Mouse (Mus musculus): ENCODE measurements around the gene Stat5b. TPM values are rescaled to one million over a fixed set of nuclear protein-coding genes. Genes with fewer than 3 reads are reported as not detected.
"Not testable (repeated sequence)": the region's sequence is repeated elsewhere in the genome, so short reads cannot be mapped to it uniquely, and the experiment has no call there.

Stat5b gene
- polyA plus RNA-seq, 1 experiment from 2014 or later: 11.4 TPM

DNA sequence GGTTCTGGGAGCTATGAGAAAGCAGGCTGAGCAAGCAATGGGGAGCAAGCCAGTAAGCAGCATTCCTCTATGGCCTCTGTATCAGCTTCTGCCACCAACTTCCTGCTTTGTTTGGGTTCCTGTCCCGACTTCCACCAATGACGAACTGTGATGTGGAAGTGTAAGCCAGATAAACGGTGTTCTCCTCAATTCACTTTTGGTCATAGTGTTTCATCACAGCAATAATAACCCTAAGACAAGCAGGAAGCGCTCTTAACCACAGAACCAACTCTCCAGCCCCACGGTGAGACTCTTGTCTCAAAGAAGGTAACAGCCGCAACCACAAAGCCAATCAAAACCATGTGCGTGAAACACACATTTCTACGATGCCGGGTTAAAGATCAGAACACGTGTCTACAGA lies 46.1 kb downstream of the Stat5b start:
- no peak overlapping the region for H3K9ac ChIP-seq (ENCODE audit: low read length)
- peaks cover 20% of the 10 kb centered on the region for H3K36me3 ChIP-seq (ENCODE audit: control insufficient read depth, insufficient read depth, low read length)
- ATAC-seq: no peak
- H3K4me1 ChIP-seq (ENCODE audit: control insufficient read depth, insufficient read depth, low read length): no peaks in the 10 kb centered on the region
- no peak for DNase-seq (ENCODE audit: low spot score)
- 95% methylated on average over 10 of the region's 10 CpGs for WGBS
- H3K27me3 ChIP-seq (replicated peaks; ENCODE audit: control insufficient read depth, insufficient read depth, low read length): no peaks in the 10 kb centered on the region
- no peak overlapping the region for H3K4me3 ChIP-seq (ENCODE audit: low read depth, low read length)
- no peak overlapping the region for H3K27ac ChIP-seq (ENCODE audit: low read depth, low read length)
- H3K9me3 ChIP-seq (replicated peaks; ENCODE audit: control insufficient read depth, low read length): no peaks in the 10 kb centered on the region
- no peak overlapping the region for H3K4me2 ChIP-seq (ENCODE audit: low read length)

DNA sequence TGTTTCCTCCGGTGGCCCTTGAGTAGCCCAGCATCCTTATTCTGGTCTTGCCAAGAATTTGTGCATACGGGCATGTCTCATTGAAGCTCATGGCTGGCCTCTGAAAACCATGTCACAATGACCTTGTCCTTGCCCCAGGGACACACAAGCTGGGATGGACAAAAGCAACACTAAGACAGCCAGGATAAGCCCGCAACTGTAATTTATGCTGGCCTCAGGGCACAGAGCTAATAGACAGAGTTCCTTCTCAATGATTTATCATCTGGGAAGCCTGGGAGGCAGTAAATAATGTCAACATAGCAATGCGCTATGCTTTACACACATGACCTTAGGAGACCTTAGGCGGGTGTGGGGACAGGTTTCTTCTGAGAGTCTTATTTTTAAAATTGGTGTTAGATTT lies 51.1 kb downstream of the Stat5b start:
- Histone ChIP-seq H3K27me3 (replicated peaks; ENCODE audit: control insufficient read depth, insufficient read depth, low read length) (no peaks in the 10 kb centered on the region), H3K36me3 (ENCODE audit: control insufficient read depth, insufficient read depth, low read length) (peaks cover 23% of the 10 kb centered on the region), H3K4me2 (ENCODE audit: low read length) (no peak overlapping the region), H3K4me1 (ENCODE audit: control insufficient read depth, insufficient read depth, low read length) (no peaks in the 10 kb centered on the region), H3K9ac (ENCODE audit: low read length) (no peak overlapping the region), H3K9me3 (replicated peaks; ENCODE audit: control insufficient read depth, low read length) (no peaks in the 10 kb centered on the region), H3K4me3 (ENCODE audit: low read depth, low read length) (no peak overlapping the region), H3K27ac (ENCODE audit: low read depth, low read length) (no peak overlapping the region)
- 77% methylated on average over 5 of the region's 5 CpGs for WGBS
- ATAC-seq (no peak), DNase-seq (ENCODE audit: low spot score) (no peak)

DNA sequence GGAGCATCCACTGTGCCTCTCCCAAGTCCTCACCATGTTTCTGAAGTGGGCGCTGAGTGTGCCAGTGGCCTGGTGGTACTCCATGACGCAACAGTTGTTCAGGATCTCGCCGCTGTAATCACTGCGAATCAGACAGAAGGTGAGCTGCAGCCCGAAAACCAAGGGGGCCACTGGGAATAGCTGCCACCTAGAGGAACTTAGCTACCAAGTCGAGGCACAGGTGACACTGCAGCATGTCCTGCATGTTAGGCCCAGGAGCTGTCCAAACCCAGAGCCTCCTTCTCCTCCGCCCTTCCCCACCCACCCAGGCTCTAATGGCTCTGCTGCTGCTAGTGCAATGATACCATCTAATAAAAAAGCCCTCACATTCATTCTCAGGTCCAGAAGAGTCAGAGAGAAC lies 53.9 kb downstream of the Stat5b start:
- Histone ChIP-seq H3K9ac (ENCODE audit: low read length) (no peak overlapping the region), H3K36me3 (ENCODE audit: control insufficient read depth, insufficient read depth, low read length) (peaks cover 15% of the 10 kb centered on the region; the same call in 1 of the 2 replicates), H3K27me3 (replicated peaks; ENCODE audit: control insufficient read depth, insufficient read depth, low read length) (no peaks in the 10 kb centered on the region), H3K4me1 (ENCODE audit: control insufficient read depth, insufficient read depth, low read length) (no peaks in the 10 kb centered on the region), H3K9me3 (replicated peaks; ENCODE audit: control insufficient read depth, low read length) (no peaks in the 10 kb centered on the region), H3K4me3 (ENCODE audit: low read depth, low read length) (no peak overlapping the region), H3K27ac (ENCODE audit: low read depth, low read length) (no peak overlapping the region), H3K4me2 (ENCODE audit: low read length) (no peak overlapping the region)
- ATAC-seq (no peak), DNase-seq (ENCODE audit: low spot score) (no peak)
- 55% methylated on average over 8 of the region's 8 CpGs for WGBS

DNA sequence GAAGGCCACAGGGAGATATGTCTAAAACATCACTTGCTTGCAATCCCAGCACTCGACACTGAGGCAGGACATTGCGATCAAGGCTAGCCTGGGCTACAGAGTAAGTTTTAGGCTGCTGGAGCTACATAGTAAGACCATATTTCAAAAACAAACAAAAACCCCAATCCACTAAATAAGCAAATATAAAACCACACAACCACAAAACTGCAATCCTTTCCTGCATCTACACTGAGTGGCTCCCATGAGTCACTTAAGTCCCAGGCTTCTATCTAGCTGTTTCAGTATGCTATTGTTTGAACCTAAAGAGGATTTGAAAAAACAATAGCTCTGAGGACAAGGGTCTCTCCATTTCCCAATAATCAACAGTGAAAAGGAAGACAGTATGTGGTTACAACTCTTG lies 55.1 kb downstream of the Stat5b start:
- Histone ChIP-seq H3K9ac (ENCODE audit: low read length) (no peak overlapping the region), H3K27me3 (replicated peaks; ENCODE audit: control insufficient read depth, insufficient read depth, low read length) (no peaks in the 10 kb centered on the region), H3K4me3 (ENCODE audit: low read depth, low read length) (no peak overlapping the region), H3K4me2 (ENCODE audit: low read length) (no peak overlapping the region), H3K36me3 (ENCODE audit: control insufficient read depth, insufficient read depth, low read length) (0 out of 2 replicates have a peak, but pooled peaks cover 8% of the 10 kb centered on the region), H3K9me3 (replicated peaks; ENCODE audit: control insufficient read depth, low read length) (no peaks in the 10 kb centered on the region), H3K27ac (ENCODE audit: low read depth, low read length) (no peak overlapping the region), H3K4me1 (ENCODE audit: control insufficient read depth, insufficient read depth, low read length) (no peaks in the 10 kb centered on the region)
- ATAC-seq (no peak), DNase-seq (ENCODE audit: low spot score) (no peak)
- WGBS: 96% methylated on average over 2 of the region's 2 CpGs

DNA sequence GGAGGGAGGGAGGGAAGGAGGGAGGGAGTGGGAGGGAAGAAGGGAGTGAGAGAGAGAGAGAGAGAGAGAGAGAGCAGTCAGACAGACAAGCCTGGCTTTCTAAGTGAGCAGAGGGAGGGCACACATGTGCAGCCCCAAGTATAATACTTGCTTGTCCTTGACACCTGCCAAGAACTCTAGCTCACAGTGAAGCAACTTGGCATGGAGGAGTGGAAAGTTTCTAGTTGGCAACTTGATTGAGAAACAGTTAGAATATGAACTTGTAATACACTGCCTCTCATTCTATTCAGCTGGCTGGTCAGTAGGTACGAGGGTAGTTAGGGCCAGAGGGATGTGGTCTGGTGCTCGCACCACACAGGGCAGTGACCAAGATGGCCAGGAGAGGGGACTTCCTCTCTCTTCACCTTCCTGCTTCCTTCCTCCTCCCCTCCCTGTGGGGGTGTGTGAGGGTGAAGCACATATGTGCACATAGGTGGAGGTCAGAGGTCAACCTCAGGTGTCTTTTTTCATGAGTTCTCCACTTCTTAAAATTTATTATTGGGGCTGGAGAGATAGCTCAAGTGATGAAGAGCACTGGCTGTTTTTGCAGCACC lies 59.0 kb downstream of the Stat5b start:
- Histone ChIP-seq H3K27ac (ENCODE audit: low read depth, low read length) (no peak overlapping the region), H3K4me3 (ENCODE audit: low read depth, low read length) (no peak overlapping the region), H3K9ac (ENCODE audit: low read length) (no peak overlapping the region), H3K4me2 (ENCODE audit: low read length) (no peak overlapping the region), H3K27me3 (replicated peaks; ENCODE audit: control insufficient read depth, insufficient read depth, low read length) (no peaks in the 10 kb centered on the region), H3K36me3 (ENCODE audit: control insufficient read depth, insufficient read depth, low read length) (0 out of 2 replicates have a peak, but pooled peaks cover 8% of the 10 kb centered on the region), H3K4me1 (ENCODE audit: control insufficient read depth, insufficient read depth, low read length) (no peaks in the 10 kb centered on the region), H3K9me3 (replicated peaks; ENCODE audit: control insufficient read depth, low read length) (no peaks in the 10 kb centered on the region)
- DNase-seq (ENCODE audit: low spot score) (no peak), ATAC-seq (no peak)
- WGBS: 90% methylated on average over 2 of the region's 2 CpGs

DNA sequence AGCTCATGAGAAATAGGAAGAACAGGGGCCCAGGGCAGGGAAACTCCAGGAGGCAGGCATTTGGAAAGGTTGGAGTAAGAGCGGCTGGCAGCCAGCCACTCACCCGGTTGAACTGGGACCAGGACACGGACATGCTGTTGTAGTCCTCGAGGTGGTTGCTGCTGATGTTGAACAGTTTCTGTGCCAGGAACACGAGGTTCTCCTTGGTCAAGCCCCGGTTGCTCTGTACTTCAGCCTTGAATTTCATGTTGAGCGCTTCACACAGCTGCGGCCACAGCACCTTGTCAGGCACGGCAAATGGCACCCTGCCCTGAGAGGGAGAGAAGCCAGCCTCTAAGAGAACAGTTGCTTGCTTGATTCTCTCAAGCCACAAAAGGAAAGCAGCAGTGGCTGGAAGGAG lies 59.9 kb downstream of the Stat5b start:
- DNase-seq (ENCODE audit: low spot score); H3K9me3 ChIP-seq (replicated peaks; ENCODE audit: control insufficient read depth, low read length); H3K4me2 ChIP-seq (ENCODE audit: low read length); H3K36me3 ChIP-seq (ENCODE audit: control insufficient read depth, insufficient read depth, low read length); ATAC-seq; H3K9ac ChIP-seq (ENCODE audit: low read length); H3K27ac ChIP-seq (ENCODE audit: low read depth, low read length); H3K4me1 ChIP-seq (ENCODE audit: control insufficient read depth, insufficient read depth, low read length); H3K27me3 ChIP-seq (replicated peaks; ENCODE audit: control insufficient read depth, insufficient read depth, low read length); H3K4me3 ChIP-seq (ENCODE audit: low read depth, low read length): not testable (repeated sequence)
- 91% methylated on average over 9 of the region's 9 CpGs for WGBS

DNA sequence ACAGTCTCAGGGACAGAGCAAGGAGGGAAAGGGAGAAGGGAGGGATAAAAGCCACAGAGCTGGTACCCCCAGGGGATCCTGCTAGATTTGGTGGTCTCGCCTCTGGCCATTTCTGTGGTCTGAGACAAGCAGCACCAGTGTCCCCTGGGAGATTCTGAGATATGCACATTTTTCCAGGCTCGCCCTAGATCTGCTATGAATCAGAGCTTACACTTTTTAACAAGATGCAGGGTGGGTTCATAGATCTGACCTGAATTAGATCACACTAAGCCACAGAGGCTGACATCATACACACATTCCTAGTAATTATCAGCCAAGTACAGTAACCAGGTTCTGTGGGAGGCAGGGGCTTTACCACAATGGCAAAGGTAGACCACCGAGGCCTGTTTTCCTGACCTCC lies 60.8 kb downstream of the Stat5b start:
- Histone ChIP-seq H3K9me3 (replicated peaks; ENCODE audit: control insufficient read depth, low read length) (no peaks in the 10 kb centered on the region), H3K4me1 (ENCODE audit: control insufficient read depth, insufficient read depth, low read length) (no peaks in the 10 kb centered on the region), H3K4me3 (ENCODE audit: low read depth, low read length) (no peak overlapping the region), H3K4me2 (ENCODE audit: low read length) (no peak overlapping the region), H3K27ac (ENCODE audit: low read depth, low read length) (no peak overlapping the region), H3K27me3 (replicated peaks; ENCODE audit: control insufficient read depth, insufficient read depth, low read length) (no peaks in the 10 kb centered on the region), H3K36me3 (ENCODE audit: control insufficient read depth, insufficient read depth, low read length) (0 out of 2 replicates have a peak, but pooled peaks cover 3% of the 10 kb centered on the region), H3K9ac (ENCODE audit: low read length) (no peak overlapping the region)
- no peak for DNase-seq (ENCODE audit: low spot score)
- 87% methylated on average over 3 of the region's 3 CpGs for WGBS
- ATAC-seq: no peak

DNA sequence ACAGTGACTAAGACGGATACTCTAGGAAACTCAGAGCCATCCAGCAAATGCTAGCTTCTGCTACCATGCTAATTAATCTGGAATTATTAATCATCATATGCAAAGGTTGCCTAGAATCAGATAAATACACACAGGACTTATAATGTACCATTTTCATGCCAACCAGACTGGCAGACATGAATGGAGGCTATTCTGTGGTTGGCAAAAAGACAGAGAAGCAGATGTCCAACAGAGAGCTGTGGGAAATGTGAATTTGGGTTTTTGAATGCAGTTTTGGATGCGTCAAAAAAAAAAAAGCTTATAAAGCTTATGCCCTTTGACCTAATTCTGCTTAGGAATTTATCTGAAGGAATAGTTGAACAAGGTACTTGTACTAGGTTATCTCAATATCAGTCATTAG lies 64.8 kb downstream of the Stat5b start:
- no peak for ATAC-seq
- Histone ChIP-seq H3K9ac (ENCODE audit: low read length) (no peak overlapping the region), H3K4me2 (ENCODE audit: low read length) (no peak overlapping the region), H3K9me3 (replicated peaks; ENCODE audit: control insufficient read depth, low read length) (no peaks in the 10 kb centered on the region), H3K4me1 (ENCODE audit: control insufficient read depth, insufficient read depth, low read length) (no peaks in the 10 kb centered on the region), H3K27me3 (replicated peaks; ENCODE audit: control insufficient read depth, insufficient read depth, low read length) (no peaks in the 10 kb centered on the region), H3K27ac (ENCODE audit: low read depth, low read length) (no peak overlapping the region), H3K36me3 (ENCODE audit: control insufficient read depth, insufficient read depth, low read length) (peaks cover 18% of the 10 kb centered on the region; the same call in 1 of the 2 replicates), H3K4me3 (ENCODE audit: low read depth, low read length) (no peak overlapping the region)
- DNase-seq (ENCODE audit: low spot score): peak; percentile 33
- WGBS: 89% methylated on average over 2 of the region's 2 CpGs

DNA sequence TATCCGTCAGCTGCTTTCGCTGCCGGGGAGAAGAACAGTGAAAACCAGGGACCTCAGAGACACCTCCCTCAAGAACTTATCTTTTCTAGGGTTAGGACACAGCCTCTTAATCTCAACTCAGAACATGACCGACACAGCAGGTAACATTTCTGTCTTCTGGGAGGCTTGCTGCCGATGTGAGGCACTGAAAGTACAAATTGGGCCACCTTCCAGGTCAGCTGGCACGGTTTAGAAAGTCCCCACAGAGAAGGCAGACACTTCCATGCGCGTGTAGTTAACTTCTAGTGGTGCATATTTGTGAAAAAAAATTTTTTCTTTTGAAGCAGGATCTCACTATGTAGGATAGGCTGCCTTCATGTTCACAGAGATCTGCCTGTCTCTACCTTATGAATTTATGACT lies 66.2 kb downstream of the Stat5b start:
- no peak for ATAC-seq
- Histone ChIP-seq H3K36me3 (ENCODE audit: control insufficient read depth, insufficient read depth, low read length) (peaks cover 15% of the 10 kb centered on the region; the same call in 1 of the 2 replicates), H3K27me3 (replicated peaks; ENCODE audit: control insufficient read depth, insufficient read depth, low read length) (no peaks in the 10 kb centered on the region), H3K9me3 (replicated peaks; ENCODE audit: control insufficient read depth, low read length) (no peaks in the 10 kb centered on the region), H3K4me2 (ENCODE audit: low read length) (no peak overlapping the region), H3K4me3 (ENCODE audit: low read depth, low read length) (no peak overlapping the region), H3K9ac (ENCODE audit: low read length) (no peak overlapping the region), H3K27ac (ENCODE audit: low read depth, low read length) (no peak overlapping the region), H3K4me1 (ENCODE audit: control insufficient read depth, insufficient read depth, low read length) (no peaks in the 10 kb centered on the region)
- 82% methylated on average over 8 of the region's 8 CpGs for WGBS
- DNase-seq (ENCODE audit: low spot score): no peak
